Mouse (Mus musculus): ENCODE results near the gene Rita1. TPM values are rescaled to one million over a fixed set of nuclear protein-coding genes. Genes with fewer than 3 reads are reported as not detected.

Rita1 gene
- polyA plus RNA-seq, 1 experiment from 2014 or later = 3.4 TPM

DNA sequence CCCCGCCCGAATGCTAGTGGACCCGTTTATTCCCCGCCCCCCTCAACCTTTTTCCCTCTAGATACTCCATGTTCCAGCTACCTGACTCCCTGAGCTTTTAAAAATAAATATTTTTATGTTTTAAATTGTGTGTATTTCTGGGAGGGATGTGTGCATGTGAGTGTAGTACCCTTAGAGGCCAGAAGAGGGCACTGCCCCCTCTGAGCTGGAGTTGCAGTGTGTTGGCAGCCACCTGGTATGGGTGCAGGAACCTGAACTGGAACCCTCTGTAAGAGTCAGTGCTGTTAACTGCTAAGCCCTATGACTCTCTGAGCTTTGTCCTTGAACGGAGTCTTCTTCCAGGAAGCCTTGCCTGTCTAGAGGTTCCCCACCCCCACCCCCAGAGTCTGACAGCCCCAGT, 19.5 kb upstream of the Rita1 start:
- H3K4me1 ChIP-seq (ENCODE audit: insufficient read depth) = no peaks in the 10 kb centered on the region
- peaks cover 3% of the 10 kb centered on the region; the same call in 1 of the 2 replicates for H3K9me3 ChIP-seq (ENCODE audit: low read length)
- ATAC-seq (no peak), DNase-seq (no peak)
- no peak overlapping the region for H3K9ac ChIP-seq (replicated peaks)
- no peak overlapping the region for H3K4me2 ChIP-seq (ENCODE audit: low read depth, low read length)
- WGBS (ENCODE audit: insufficient replicate concordance) = 90% methylated on average over 5 of the region's 5 CpGs
- H3K27ac ChIP-seq (ENCODE audit: low read depth) = no peak overlapping the region
- TF ChIP-seq CTCF (IDR thresholded peaks at IDR 0.05; ENCODE audit: low read depth) (peak; percentile 27), EP300 (IDR thresholded peaks at IDR 0.05; ENCODE audit: low read depth) (no peak)
- H3K36me3 ChIP-seq (replicated peaks; ENCODE audit: insufficient read depth, low read length) = peaks cover 11% of the 10 kb centered on the region
- H3K4me3 ChIP-seq (ENCODE audit: low read depth, low read length) = no peak overlapping the region
- 0 out of 2 replicates have a peak, but pooled peaks cover 5% of the 10 kb centered on the region for H3K27me3 ChIP-seq (ENCODE audit: insufficient read depth, low read length)

DNA sequence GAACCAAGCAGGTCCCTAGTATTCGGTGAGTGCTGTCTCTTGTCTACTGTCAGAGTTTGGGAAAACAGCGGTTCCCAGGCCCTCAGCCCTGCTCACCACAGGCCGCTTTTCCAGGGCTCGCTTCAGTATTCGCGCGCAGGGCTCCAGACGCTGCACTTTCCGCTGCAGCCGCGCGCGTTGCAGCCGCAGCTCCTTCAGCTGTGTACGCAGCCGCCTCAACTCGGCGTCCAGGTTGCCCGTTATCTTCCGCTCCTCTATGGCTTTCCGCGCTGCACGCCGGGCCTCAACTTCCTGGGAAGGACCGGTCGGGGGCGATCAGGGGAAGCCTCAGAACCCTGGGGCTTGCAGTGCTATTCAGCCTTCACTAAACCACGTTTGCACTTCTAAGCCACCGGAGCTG, 18.7 kb upstream of the Rita1 start:
- WGBS (ENCODE audit: insufficient replicate concordance) = 9% methylated on average over 29 of the region's 29 CpGs
- H3K9me3 ChIP-seq (ENCODE audit: low read length) = peaks cover 3% of the 10 kb centered on the region; the same call in 1 of the 2 replicates
- H3K27me3 ChIP-seq (ENCODE audit: insufficient read depth, low read length) = 0 out of 2 replicates have a peak, but pooled peaks cover 5% of the 10 kb centered on the region
- H3K4me3 ChIP-seq (ENCODE audit: low read depth, low read length) = no peak overlapping the region
- peaks cover 15% of the 10 kb centered on the region for H3K36me3 ChIP-seq (replicated peaks; ENCODE audit: insufficient read depth, low read length)
- DNase-seq = no peak
- H3K9ac ChIP-seq (replicated peaks) = no peak overlapping the region
- no peak for ATAC-seq
- no peak overlapping the region for H3K4me2 ChIP-seq (ENCODE audit: low read depth, low read length)
- TF ChIP-seq EP300 (IDR thresholded peaks at IDR 0.05; ENCODE audit: low read depth) = no peak
- no peak for TF ChIP-seq CTCF (IDR thresholded peaks at IDR 0.05; ENCODE audit: low read depth)
- H3K27ac ChIP-seq (ENCODE audit: low read depth) = no peak overlapping the region
- H3K4me1 ChIP-seq (ENCODE audit: insufficient read depth) = no peaks in the 10 kb centered on the region

DNA sequence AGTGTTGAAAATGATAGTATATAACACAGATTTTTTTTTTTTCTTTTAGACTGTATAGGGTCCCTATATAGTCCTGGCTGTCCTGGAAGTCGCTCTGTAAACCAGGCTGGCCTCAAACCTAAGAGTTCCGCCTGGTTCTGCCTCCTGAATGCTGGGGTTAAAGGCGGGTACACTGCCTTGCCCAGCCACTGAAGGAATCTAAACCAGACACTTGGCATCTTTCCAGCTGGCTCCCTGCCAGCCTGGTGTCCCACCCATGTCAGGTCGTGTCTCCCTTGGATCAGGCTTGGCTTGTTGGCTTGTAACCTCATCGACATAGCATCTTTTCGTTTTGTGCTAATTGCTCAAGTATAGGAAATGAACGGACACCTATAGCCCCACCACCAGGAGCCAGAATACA, 16.2 kb upstream of the Rita1 start:
- no peak overlapping the region for H3K4me2 ChIP-seq (ENCODE audit: low read depth, low read length)
- peaks cover 3% of the 10 kb centered on the region; the same call in 1 of the 2 replicates for H3K9me3 ChIP-seq (ENCODE audit: low read length)
- peaks cover 39% of the 10 kb centered on the region for H3K36me3 ChIP-seq (replicated peaks; ENCODE audit: insufficient read depth, low read length)
- 61% methylated on average over 7 of the region's 7 CpGs for WGBS (ENCODE audit: insufficient replicate concordance)
- 0 out of 2 replicates have a peak, but pooled peaks cover 3% of the 10 kb centered on the region for H3K27me3 ChIP-seq (ENCODE audit: insufficient read depth, low read length)
- TF ChIP-seq EP300 (IDR thresholded peaks at IDR 0.05; ENCODE audit: low read depth) (no peak), CTCF (IDR thresholded peaks at IDR 0.05; ENCODE audit: low read depth) (no peak)
- no peaks in the 10 kb centered on the region for H3K4me1 ChIP-seq (ENCODE audit: insufficient read depth)
- DNase-seq (peak; percentile 62), ATAC-seq (peak; percentile 11; the same call in 1 of the 2 replicates)
- no peak overlapping the region for H3K27ac ChIP-seq (ENCODE audit: low read depth)
- H3K4me3 ChIP-seq (ENCODE audit: low read depth, low read length) = no peak overlapping the region
- H3K9ac ChIP-seq (replicated peaks) = no peak overlapping the region

DNA sequence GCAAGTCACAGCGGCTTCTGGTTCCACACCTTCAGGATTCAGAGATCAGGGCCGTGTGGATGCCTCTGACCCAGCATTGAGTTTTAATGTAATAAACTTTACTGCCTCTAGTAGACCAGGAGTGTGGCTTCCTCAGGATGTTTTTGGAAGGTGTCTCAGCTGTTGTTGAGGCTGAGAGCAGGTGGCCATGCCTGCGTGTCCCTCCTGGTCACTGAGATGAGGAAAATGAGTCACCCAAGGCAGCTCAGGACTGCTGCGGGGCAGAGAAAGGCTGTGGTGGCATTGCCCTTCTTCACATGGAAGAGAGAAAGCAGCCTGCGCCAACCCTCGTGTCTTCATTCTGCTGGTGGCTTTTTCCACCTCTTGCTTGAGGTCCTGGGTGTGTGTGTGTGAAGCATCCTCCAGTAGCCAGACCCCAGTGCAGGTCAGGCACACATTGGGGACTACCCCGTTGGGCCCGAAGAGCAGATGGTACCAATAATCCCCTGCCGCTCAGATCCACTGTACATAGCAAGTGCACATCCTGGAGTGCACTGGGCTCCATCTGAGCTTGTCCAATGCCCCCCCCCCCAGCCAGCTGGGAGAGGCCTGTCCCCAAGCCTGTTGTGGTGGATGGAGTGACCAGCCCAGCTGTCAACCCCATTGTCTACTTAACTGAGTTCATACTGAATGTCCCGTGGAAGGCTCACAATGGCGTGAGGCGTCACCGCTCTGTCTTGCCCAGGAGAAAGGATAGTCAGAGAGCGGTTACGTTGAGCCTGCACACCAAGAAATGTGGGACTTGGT, 15.3 kb upstream of the Rita1 start:
- Histone ChIP-seq H3K4me1 (ENCODE audit: insufficient read depth) (no peaks in the 10 kb centered on the region), H3K4me2 (ENCODE audit: low read depth, low read length) (no peak overlapping the region), H3K9ac (replicated peaks) (no peak overlapping the region), H3K27ac (ENCODE audit: low read depth) (no peak overlapping the region), H3K36me3 (replicated peaks; ENCODE audit: insufficient read depth, low read length) (peaks cover 47% of the 10 kb centered on the region), H3K9me3 (ENCODE audit: low read length) (peaks cover 3% of the 10 kb centered on the region; the same call in 1 of the 2 replicates), H3K4me3 (ENCODE audit: low read depth, low read length) (no peak overlapping the region), H3K27me3 (ENCODE audit: insufficient read depth, low read length) (0 out of 2 replicates have a peak, but pooled peaks cover 3% of the 10 kb centered on the region)
- ATAC-seq (no peak), DNase-seq (no peak)
- TF ChIP-seq CTCF (IDR thresholded peaks at IDR 0.05; ENCODE audit: low read depth) = no peak
- no peak for TF ChIP-seq EP300 (IDR thresholded peaks at IDR 0.05; ENCODE audit: low read depth)
- WGBS (ENCODE audit: insufficient replicate concordance) = 91% methylated on average over 15 of the region's 15 CpGs

DNA sequence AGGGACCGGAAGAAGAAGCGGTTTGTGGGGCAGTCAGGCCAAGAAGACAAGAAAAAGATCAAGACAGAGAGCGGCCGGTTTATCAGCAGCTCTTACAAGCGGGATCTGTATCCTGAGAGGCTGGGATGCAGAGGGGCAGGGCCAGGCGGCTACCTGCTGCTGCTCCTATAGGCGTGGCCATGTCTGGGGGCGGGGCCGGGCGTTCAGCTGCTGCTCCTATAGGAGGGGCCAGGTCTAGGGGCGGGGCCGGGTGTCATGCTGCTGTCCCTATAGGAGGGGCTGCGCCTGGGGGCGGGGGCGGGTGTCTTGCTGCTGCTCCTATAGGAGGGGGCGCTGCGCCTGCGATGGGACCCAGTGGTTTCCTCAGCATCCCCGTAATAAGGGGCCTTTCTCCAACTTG, 14.0 kb upstream of the Rita1 start:
- 0 out of 2 replicates have a peak, but pooled peaks cover 3% of the 10 kb centered on the region for H3K27me3 ChIP-seq (ENCODE audit: insufficient read depth, low read length)
- no peak for TF ChIP-seq CTCF (IDR thresholded peaks at IDR 0.05; ENCODE audit: low read depth)
- no peak for TF ChIP-seq EP300 (IDR thresholded peaks at IDR 0.05; ENCODE audit: low read depth)
- H3K4me2 ChIP-seq (ENCODE audit: low read depth, low read length) = no peak overlapping the region
- 70% methylated on average over 18 of the region's 19 CpGs for WGBS (ENCODE audit: insufficient replicate concordance)
- ATAC-seq (peak; percentile 73), DNase-seq (peak; percentile 74)
- H3K4me1 ChIP-seq (ENCODE audit: insufficient read depth) = no peaks in the 10 kb centered on the region
- no peaks in the 10 kb centered on the region for H3K9me3 ChIP-seq (ENCODE audit: low read length)
- no peak overlapping the region for H3K27ac ChIP-seq (ENCODE audit: low read depth)
- peaks cover 58% of the 10 kb centered on the region for H3K36me3 ChIP-seq (replicated peaks; ENCODE audit: insufficient read depth, low read length)
- no peak overlapping the region for H3K4me3 ChIP-seq (ENCODE audit: low read depth, low read length)
- no peak overlapping the region for H3K9ac ChIP-seq (replicated peaks)

DNA sequence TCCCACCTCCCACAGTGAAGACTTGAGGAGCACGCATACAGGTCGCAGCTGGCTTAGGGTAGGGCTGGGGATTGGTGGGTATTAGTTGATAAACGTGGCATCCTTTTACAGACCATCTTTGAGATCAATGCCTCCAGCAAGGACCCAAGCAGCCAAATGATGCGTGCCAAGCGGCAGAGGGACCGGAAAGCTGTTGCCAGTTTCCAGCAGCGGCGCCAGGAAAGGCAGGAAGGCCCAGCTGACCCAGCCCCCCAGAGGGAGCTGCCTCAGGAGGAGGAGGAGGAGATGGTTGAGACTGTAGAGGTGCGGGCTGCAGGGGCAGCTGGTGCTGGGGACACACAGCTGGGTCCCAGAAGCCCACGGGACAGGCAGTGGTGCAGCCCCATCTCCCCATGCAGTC, 12.0 kb upstream of the Rita1 start:
- no peak overlapping the region for H3K9ac ChIP-seq (replicated peaks)
- H3K36me3 ChIP-seq (replicated peaks; ENCODE audit: insufficient read depth, low read length) = peaks cover 78% of the 10 kb centered on the region
- H3K4me1 ChIP-seq (ENCODE audit: insufficient read depth) = no peaks in the 10 kb centered on the region
- H3K9me3 ChIP-seq (ENCODE audit: low read length) = no peaks in the 10 kb centered on the region
- TF ChIP-seq EP300 (IDR thresholded peaks at IDR 0.05; ENCODE audit: low read depth) (no peak), CTCF (IDR thresholded peaks at IDR 0.05; ENCODE audit: low read depth) (no peak)
- no peak overlapping the region for H3K4me2 ChIP-seq (ENCODE audit: low read depth, low read length)
- ATAC-seq = no peak
- H3K27me3 ChIP-seq (ENCODE audit: insufficient read depth, low read length) = no peaks in the 10 kb centered on the region
- WGBS (ENCODE audit: insufficient replicate concordance) = 89% methylated on average over 10 of the region's 10 CpGs
- no peak for DNase-seq
- no peak overlapping the region for H3K27ac ChIP-seq (ENCODE audit: low read depth)
- no peak overlapping the region for H3K4me3 ChIP-seq (ENCODE audit: low read depth, low read length)
